Mouse (Mus musculus): ENCODE measurements around the gene Las1l. TPM values are rescaled to one million over a fixed set of nuclear protein-coding genes. Genes with fewer than 3 reads are reported as not detected.
A peak's percentile ranks its signal among the peaks of the same experiment; 100 is the strongest.
"Not testable (repeated sequence)": the region's sequence is repeated elsewhere in the genome, so short reads cannot be mapped to it uniquely, and the experiment has no call there.

Las1l gene
- 39.3 and 47.4 TPM in 2 replicates for total RNA-seq (2021)
- long read RNA-seq, experiment 1, transcript Las1l-201 (13 exons, 2,530 nt): major isoform, 28 of 62 reads
- long read RNA-seq, experiment 1, partial matches to known transcripts: 25 of 62 reads
- long read RNA-seq, experiment 1, other reads (novel, unspliced or antisense): 8 of 62 reads
- long read RNA-seq, experiment 2, transcript Las1l-201 (13 exons, 2,530 nt): major isoform, 22 of 44 reads
- long read RNA-seq, experiment 2, partial matches to known transcripts: 19 of 44 reads
- long read RNA-seq, experiment 2, other reads (novel, unspliced or antisense): 3 of 44 reads

DNA sequence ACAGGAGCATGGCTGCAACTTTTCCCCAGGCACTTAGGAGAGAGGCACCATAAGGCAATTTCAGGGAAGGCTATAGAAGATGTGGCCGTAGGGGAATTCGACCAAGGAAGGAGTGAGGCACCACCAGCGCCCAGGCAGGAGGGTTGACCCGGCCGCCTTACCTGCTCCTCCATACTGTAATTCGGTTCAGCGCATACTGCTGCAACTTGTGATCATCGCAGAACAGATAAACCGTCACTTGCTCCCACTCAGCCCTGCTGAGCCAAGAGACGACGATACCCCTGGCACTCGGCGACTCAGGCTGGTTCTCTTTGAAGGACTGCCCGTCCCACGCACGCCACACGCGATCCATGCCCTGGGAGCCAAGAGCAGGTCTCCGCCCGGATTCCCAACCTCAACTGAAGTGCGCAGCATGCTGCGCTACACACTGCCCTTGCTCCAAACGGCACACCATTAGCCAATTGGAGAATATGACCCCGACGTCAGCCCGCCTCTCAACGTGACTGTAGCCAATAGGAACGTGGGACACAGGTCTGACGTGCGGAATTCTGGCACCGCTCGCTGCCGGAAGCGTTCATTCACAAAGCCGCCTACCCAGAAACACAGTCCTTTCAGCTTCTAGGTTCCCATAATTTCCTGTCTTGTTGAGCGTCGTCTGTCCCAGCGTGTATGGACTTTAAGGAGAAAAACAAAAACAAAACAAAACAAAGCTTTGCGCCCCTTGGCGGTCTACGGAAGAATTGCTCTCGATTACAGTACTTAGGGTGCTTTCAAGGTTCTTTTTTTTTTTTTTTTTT is at the start of gene Las1l:
Gene Las1l (minus strand): TSS at position 466 of the 797 bp plus-strand sequence.
- DNase-seq: peak; percentile 90

DNA sequence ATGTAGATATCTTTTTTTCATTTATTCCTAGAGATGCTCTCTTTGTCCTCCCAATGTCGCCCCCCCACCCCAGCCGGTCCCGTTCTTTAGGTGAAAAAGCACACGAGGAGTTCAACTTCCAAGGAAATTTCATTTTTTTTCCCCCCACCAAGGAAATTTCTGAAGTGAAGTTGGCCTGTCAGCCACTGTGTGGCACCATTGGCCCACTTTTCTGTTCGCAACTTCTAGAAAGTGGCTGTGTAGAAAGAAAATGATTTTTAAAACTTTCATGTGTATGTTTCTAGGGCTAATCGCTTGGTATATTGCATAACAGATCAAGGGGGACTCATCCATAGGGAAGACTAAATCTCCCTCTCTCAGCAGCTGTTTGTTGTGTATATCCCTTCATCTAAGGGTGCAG is 49.6 kb upstream of the Las1l start:
- DNase-seq: no peak

GRCm38 (mm10) chrX:95999601-96000000 is 42.8 kb upstream of the Las1l start:
- DNase-seq: no peak

DNA sequence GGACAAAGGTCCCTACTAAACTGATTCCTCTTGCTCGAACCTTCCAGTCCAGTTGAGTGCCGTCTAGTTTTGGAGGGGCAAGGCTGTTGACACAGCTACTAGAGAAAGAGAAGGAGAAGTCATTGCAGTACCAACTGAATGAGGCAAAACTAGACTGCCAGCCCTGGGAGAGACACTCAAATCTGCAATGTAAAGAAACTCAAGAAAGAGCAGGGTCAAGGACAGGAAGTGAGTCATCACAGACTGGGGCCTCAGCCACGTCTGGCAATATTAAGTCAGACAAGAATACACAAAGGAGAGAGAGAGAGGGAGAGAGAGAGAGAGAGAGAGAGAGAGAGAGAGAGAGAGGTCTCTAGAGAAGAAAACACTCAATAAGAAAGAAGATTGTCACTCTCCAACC is 36.4 kb upstream of the Las1l start:
- no peak for DNase-seq

DNA sequence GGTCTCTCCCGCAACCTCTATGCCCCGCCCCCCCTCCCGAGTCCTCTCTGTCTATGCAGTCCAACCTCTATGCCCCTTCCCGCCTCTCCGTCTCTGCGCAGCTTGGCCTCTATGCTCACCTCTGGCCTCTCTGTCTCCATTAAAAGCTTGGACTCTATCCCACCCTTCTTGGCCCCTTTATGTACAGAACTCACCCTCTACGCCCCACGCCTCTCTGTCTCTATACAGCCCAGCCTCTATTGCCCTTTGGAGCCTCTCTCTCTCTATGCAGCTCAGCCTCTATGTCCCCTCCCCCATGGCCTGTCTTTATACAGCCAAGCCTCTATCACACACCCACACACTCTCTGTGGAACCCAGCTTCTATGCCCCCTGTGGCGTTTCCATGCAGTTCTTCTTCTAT is 13.2 kb upstream of the Las1l start:
- DNase-seq: no peak

DNA sequence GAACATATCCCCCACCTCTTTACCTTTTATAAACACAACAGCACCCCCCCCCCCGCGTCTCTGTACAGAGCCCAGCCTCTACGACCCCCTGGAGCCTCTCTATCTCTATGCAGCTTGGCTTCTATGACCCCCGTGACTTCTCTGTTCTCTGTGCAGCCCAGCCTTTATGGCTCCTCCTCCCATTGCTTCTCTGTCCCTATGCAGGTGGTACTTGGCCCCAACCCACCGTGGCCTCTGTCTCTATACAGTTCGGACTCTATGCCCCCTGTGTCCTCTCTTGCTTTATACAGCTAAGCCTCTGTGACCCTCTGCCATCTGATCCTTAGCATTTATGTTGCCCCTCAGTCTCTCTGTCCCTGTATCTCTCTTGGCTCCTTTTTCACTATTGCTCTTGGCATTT is 12.4 kb upstream of the Las1l start:
- DNase-seq: no peak

- peak; percentile 92 for DNase-seq
Measured at GRCm38 (mm10) chrX:95968594-95968965, 11.8 kb upstream of the Las1l start.

- DNase-seq: peak; percentile 62
Measured at GRCm38 (mm10) chrX:95967847-95968593, 11.3 kb upstream of the Las1l start.

DNA sequence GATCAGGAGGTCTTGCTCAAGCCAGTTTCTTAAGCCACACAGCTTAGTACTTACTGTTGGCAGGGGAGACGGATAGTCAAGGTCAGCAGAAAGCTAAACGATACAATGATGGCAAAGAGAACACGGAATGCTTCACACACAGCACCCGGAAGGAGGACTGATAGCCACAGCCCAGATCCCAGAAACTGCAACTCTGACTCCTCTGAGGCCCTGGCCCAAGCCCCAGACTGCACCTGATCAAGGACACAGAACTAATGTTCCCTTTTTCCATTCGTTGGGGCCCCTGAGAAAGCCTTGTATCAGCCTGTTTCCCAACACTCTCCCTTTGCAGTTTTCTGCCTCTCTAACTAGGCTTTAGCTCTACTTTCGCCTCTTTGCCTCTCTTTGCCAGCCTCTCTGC is 8.3 kb upstream of the Las1l start:
- peak; percentile 22 for DNase-seq

- DNase-seq: no peak
Measured at GRCm38 (mm10) chrX:95963366-95963765, 6.6 kb upstream of the Las1l start.

- not testable (repeated sequence) for DNase-seq
Measured at GRCm38 (mm10) chrX:95957461-95957860, 699 bp upstream of the Las1l start.

DNA sequence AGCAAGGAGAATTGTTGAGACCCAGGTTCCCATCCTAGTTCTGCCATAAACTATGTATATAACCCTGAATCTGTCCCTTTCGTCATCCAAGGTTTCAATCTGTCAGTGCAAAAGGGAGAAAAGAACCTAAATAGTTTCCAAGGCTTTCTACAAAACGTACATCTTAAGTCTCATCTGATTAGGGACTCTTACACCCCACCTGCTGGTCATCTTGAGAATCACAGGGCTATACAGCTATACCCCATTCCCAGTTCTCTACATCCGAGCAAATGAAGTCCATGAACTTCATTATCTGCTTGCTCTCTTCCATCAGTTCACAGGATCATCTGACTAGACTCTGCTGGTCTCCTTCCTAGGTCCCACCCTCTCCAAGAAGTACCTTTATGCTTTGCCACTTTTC is 6.0 kb downstream of the Las1l start:
- peak; percentile 41 for DNase-seq

- no peak for DNase-seq
Measured at GRCm38 (mm10) chrX:95948135-95948534, 8.6 kb downstream of the Las1l start.

GRCm38 (mm10) chrX:95945496-95945895 is 11.3 kb downstream of the Las1l start:
- DNase-seq: no peak

- DNase-seq: no peak
Measured at GRCm38 (mm10) chrX:95935481-95935880, 21.3 kb downstream of the Las1l start.

GRCm38 (mm10) chrX:95902716-95903115 is 54.0 kb downstream of the Las1l start:
- DNase-seq: no peak

Other genes with a start within 250 kb of the Las1l start
- gene Zc3h12b, start 245.3 kb downstream of the Las1l start, total RNA-seq (2021): 3.0 and 3.5 TPM in 2 replicates
- gene Msn, start 139.1 kb upstream of the Las1l start, total RNA-seq (2021): 147 and 191 TPM in 2 replicates